Mouse (Mus musculus) retina, adult 2 months (tissue): ENCODE data around the gene Olfml2a.

Source experiments
- DNase-seq: peaks from one replicate; pipeline ENCODE4 v3.0.0-alpha.2; 2012; ENCODE audit warnings: low read depth, low spot score

Gene Olfml2a

GRCm38 (mm10) chr2:38983456-38983855 lies 51.7 kb downstream of the Olfml2a start:
- DNase-seq: no peak

- no peak for DNase-seq
These were observed 54.8 kb downstream of the Olfml2a start for GRCm38 (mm10) chr2:38986580-38986979.

- DNase-seq: no peak
These were observed 55.6 kb downstream of the Olfml2a start for GRCm38 (mm10) chr2:38987371-38987770.

GRCm38 (mm10) chr2:38987803-38988510 lies 56.2 kb downstream of the Olfml2a start:
- DNase-seq: no peak

GRCm38 (mm10) chr2:38988929-38989328 lies 57.2 kb downstream of the Olfml2a start:
- no peak for DNase-seq

- no peak for DNase-seq
These were observed 60.2 kb downstream of the Olfml2a start for GRCm38 (mm10) chr2:38992004-38992403.

GRCm38 (mm10) chr2:38992452-38992851 lies 60.7 kb downstream of the Olfml2a start:
- DNase-seq: no peak

- DNase-seq: peak; percentile 65
These were observed 65.9 kb downstream of the Olfml2a start, which contains the start of gene Wdr38 for GRCm38 (mm10) chr2:38997386-38998374. Gene Wdr38 (plus strand): TSS chr2:38997476.

- no peak for DNase-seq
These were observed 67.6 kb downstream of the Olfml2a start for GRCm38 (mm10) chr2:38999381-38999780.

- no peak for DNase-seq
These were observed 68.3 kb downstream of the Olfml2a start for GRCm38 (mm10) chr2:38999910-39000586.

GRCm38 (mm10) chr2:39000587-39000919 lies 68.8 kb downstream of the Olfml2a start:
- no peak for DNase-seq

- DNase-seq: no peak
These were observed 70.1 kb downstream of the Olfml2a start for GRCm38 (mm10) chr2:39001866-39002265.

- no peak for DNase-seq
These were observed 71.3 kb downstream of the Olfml2a start for GRCm38 (mm10) chr2:39003106-39003505.

GRCm38 (mm10) chr2:39003512-39003911 lies 71.7 kb downstream of the Olfml2a start:
- no peak for DNase-seq

- DNase-seq: no peak
These were observed 72.6 kb downstream of the Olfml2a start for GRCm38 (mm10) chr2:39004372-39004771.

- DNase-seq: peak; percentile 70
These were observed 73.2 kb downstream of the Olfml2a start, which contains the start of gene Arpc5l for GRCm38 (mm10) chr2:39004880-39005435. Gene Arpc5l (plus strand): TSS chr2:39005348.

GRCm38 (mm10) chr2:39005574-39006079 lies 73.8 kb downstream of the Olfml2a start, which contains the start of gene Rpl35:
Gene Rpl35 (minus strand): TSS chr2:39005624.
- DNase-seq: no peak

- DNase-seq: no peak
These were observed 74.5 kb downstream of the Olfml2a start for GRCm38 (mm10) chr2:39006149-39006730.

- DNase-seq: peak; percentile 84
These were observed 76.1 kb downstream of the Olfml2a start for GRCm38 (mm10) chr2:39007865-39008264.

GRCm38 (mm10) chr2:39008350-39008851 lies 76.6 kb downstream of the Olfml2a start:
- DNase-seq: no peak

GRCm38 (mm10) chr2:39008954-39009365 lies 77.2 kb downstream of the Olfml2a start:
- no peak for DNase-seq
